Mouse (Mus musculus) v-Abl transformed pro-B cells (cell line): Measurements from ENCODE around the gene Esd.

Source experiments
- in situ Hi-C, 2 experiments: fragments of 400-800 bp; cut with MboI; formaldehyde crosslinking; loops; one replicate each; pipeline ENCODE4 v1.15.1; 2025; ENCODE audit not compliant: unreplicated experiment in 2 of 2

Esd gene

GRCm38 (mm10) chr14:74732079-74732783 lies at the start of gene Esd:
Gene Esd (plus strand): TSS chr14:74732297.
- in situ Hi-C loops, result loop anchor here (25.0 kb wide), 2 partner anchors 1005 to 1380 kb away; partner anchors contain the start of genes Gpalpp1 (in 1 of the 2) and Nufip1 (in 1 of the 2)

- in situ Hi-C loops, result no loop called here
Measured at GRCm38 (mm10) chr14:74684298-74684978, 47.7 kb upstream of the Esd start.

- in situ Hi-C loops, result no loop called here
Measured at GRCm38 (mm10) chr14:74691963-74692362, 40.1 kb upstream of the Esd start.

GRCm38 (mm10) chr14:74696766-74697165 lies 35.3 kb upstream of the Esd start:
- in situ Hi-C loops, result no loop called here

- in situ Hi-C loops, result no loop called here
Measured at GRCm38 (mm10) chr14:74697432-74697831, 34.7 kb upstream of the Esd start.

- in situ Hi-C loops, result no loop called here
Measured at GRCm38 (mm10) chr14:74699241-74699640, 32.9 kb upstream of the Esd start.

GRCm38 (mm10) chr14:74703930-74704329 lies 28.2 kb upstream of the Esd start:
- in situ Hi-C loops, result loop anchor here (10.0 to 25.0 kb wide), 3 partner anchors 1179 to 1617 kb away; partner anchors contain the start of genes Rcbtb2 (in 1 of the 2) and Sucla2 (in 1 of the 2)

- in situ Hi-C loops, result loop anchor here (5.0 to 25.0 kb wide), 4 partner anchors 932 to 1622 kb away; partner anchors contain the start of genes Rcbtb2 (in 1 of the 2) and Sucla2 (in 1 of the 2)
Measured at GRCm38 (mm10) chr14:74709054-74709453, 23.0 kb upstream of the Esd start.

- in situ Hi-C loops, result loop anchor here (25.0 kb wide), 2 partner anchors 1611 to 1636 kb away; partner anchors contain the start of gene Rcbtb2 (in 1 of the 2)
Measured at GRCm38 (mm10) chr14:74723541-74723940, 8.6 kb upstream of the Esd start.

GRCm38 (mm10) chr14:74731221-74732078 lies 647 bp upstream of the Esd start:
- in situ Hi-C loops, result loop anchor here (25.0 kb wide), 2 partner anchors 1006 to 1381 kb away; partner anchors contain the start of genes Gpalpp1 (in 1 of the 2) and Nufip1 (in 1 of the 2)

GRCm38 (mm10) chr14:74733397-74733796 lies 1.3 kb downstream of the Esd start:
- in situ Hi-C loops, result loop anchor here (25.0 kb wide), 2 partner anchors 1004 to 1379 kb away; partner anchors contain the start of genes Gpalpp1 (in 1 of the 2) and Nufip1 (in 1 of the 2)

- in situ Hi-C loops, result loop anchor here (25.0 kb wide), 2 partner anchors 1002 to 1377 kb away; partner anchors contain the start of genes Gpalpp1 (in 1 of the 2) and Nufip1 (in 1 of the 2)
Measured at GRCm38 (mm10) chr14:74735471-74735870, 3.4 kb downstream of the Esd start.

- in situ Hi-C loops, result loop anchor here (25.0 kb wide), 2 partner anchors 1000 to 1375 kb away; partner anchors contain the start of genes Gpalpp1 (in 1 of the 2) and Nufip1 (in 1 of the 2)
Measured at GRCm38 (mm10) chr14:74736850-74737249, 4.8 kb downstream of the Esd start.

GRCm38 (mm10) chr14:74764191-74764918 lies 32.3 kb downstream of the Esd start:
- in situ Hi-C loops, result loop anchor here (5.0 to 25.0 kb wide), 3 partner anchors 158 to 448 kb away; no protein-coding TSS in a partner anchor

GRCm38 (mm10) chr14:74767892-74768291 lies 35.8 kb downstream of the Esd start:
- in situ Hi-C loops, result loop anchor here in 1 of 2 experiments (25.0 kb wide), 1 partner anchor 444 kb away; no protein-coding TSS in a partner anchor

GRCm38 (mm10) chr14:74774046-74774619 lies 42.0 kb downstream of the Esd start:
- in situ Hi-C loops, result loop anchor here (5.0 to 25.0 kb wide), 2 partner anchors 173 to 438 kb away; partner anchors contain the start of gene Lrch1 (in 1 of the 2)

- in situ Hi-C loops, result no loop called here
Measured at GRCm38 (mm10) chr14:74784243-74784934, 52.3 kb downstream of the Esd start.

GRCm38 (mm10) chr14:74787717-74788116 lies 55.6 kb downstream of the Esd start:
- in situ Hi-C loops, result no loop called here
